Mouse (Mus musculus) adipocyte (in vitro differentiated cells): ENCODE results near the gene Lama2.
A peak's percentile ranks its signal among the peaks of the same experiment; 100 is the strongest.

Source experiments
- DNase-seq: peaks from one replicate; pipeline ENCODE4 v3.0.0-alpha.2; 2016; ENCODE audit warnings: low spot score

Gene Lama2

GRCm38 (mm10) chr10:27619658-27620057 lies at the start of gene Lama2:
Lama2 (minus strand) TSS chr10:27619758.
- DNase-seq, result no peak

- no peak for DNase-seq
These were observed 44.8 kb upstream of the Lama2 start for GRCm38 (mm10) chr10:27664391-27664790.

- no peak for DNase-seq
These were observed 43.8 kb upstream of the Lama2 start for GRCm38 (mm10) chr10:27663396-27663795.

GRCm38 (mm10) chr10:27654164-27654563 lies 34.6 kb upstream of the Lama2 start:
- DNase-seq, result no peak

GRCm38 (mm10) chr10:27652694-27653335 lies 33.3 kb upstream of the Lama2 start:
- peak; percentile 12 for DNase-seq

- DNase-seq, result no peak
These were observed 16.2 kb upstream of the Lama2 start for GRCm38 (mm10) chr10:27635721-27636120.

- DNase-seq, result no peak
These were observed 11.4 kb upstream of the Lama2 start for GRCm38 (mm10) chr10:27631002-27631401.

- no peak for DNase-seq
These were observed 2.3 kb upstream of the Lama2 start for GRCm38 (mm10) chr10:27621697-27622449.

- no peak for DNase-seq
These were observed 2.0 kb downstream of the Lama2 start for GRCm38 (mm10) chr10:27617522-27618020.

GRCm38 (mm10) chr10:27616641-27617415 lies 2.7 kb downstream of the Lama2 start:
- no peak for DNase-seq

- DNase-seq, result no peak
These were observed 23.9 kb downstream of the Lama2 start for GRCm38 (mm10) chr10:27595675-27596074.

- DNase-seq, result peak; percentile 3
These were observed 86.3 kb downstream of the Lama2 start for GRCm38 (mm10) chr10:27533217-27533616.

GRCm38 (mm10) chr10:27508847-27509459 lies 110.6 kb downstream of the Lama2 start:
- no peak for DNase-seq

GRCm38 (mm10) chr10:27500863-27501262 lies 118.7 kb downstream of the Lama2 start:
- no peak for DNase-seq

GRCm38 (mm10) chr10:27488452-27488851 lies 131.1 kb downstream of the Lama2 start:
- peak; percentile 14 for DNase-seq

GRCm38 (mm10) chr10:27484041-27484440 lies 135.5 kb downstream of the Lama2 start:
- no peak for DNase-seq

- peak; percentile 32 for DNase-seq
These were observed 144.0 kb downstream of the Lama2 start for GRCm38 (mm10) chr10:27475540-27475939.

GRCm38 (mm10) chr10:27468274-27468673 lies 151.3 kb downstream of the Lama2 start:
- DNase-seq, result no peak

- peak; percentile 39 for DNase-seq
These were observed 205.7 kb downstream of the Lama2 start for GRCm38 (mm10) chr10:27413583-27414465.

- no peak for DNase-seq
These were observed 228.8 kb downstream of the Lama2 start for GRCm38 (mm10) chr10:27390753-27391152.

- peak; percentile 56 for DNase-seq
These were observed 232.0 kb downstream of the Lama2 start for GRCm38 (mm10) chr10:27387531-27387930.
